Mouse (Mus musculus): ENCODE results near the gene Arl3. TPM values are rescaled to one million over a fixed set of nuclear protein-coding genes. Genes with fewer than 3 reads are reported as not detected.

Gene Arl3
- polyA plus RNA-seq, 1 experiment: 81.4 TPM

- Histone ChIP-seq H3K79me3 (ENCODE audit: low read depth) (no peaks in the 10 kb centered on the region), H3K36me3 (ENCODE audit: control insufficient read depth, insufficient read depth) (no peaks in the 10 kb centered on the region), H3K27me3 (ENCODE audit: control insufficient read depth, insufficient read depth, insufficient read length) (no peaks in the 10 kb centered on the region), H3ac (ENCODE audit: control insufficient read depth, insufficient read length, low read depth) (no peak overlapping the region), H3K79me2 (ENCODE audit: control insufficient read depth, insufficient read depth) (no peaks in the 10 kb centered on the region), H3K4me3 (ENCODE audit: insufficient read depth, poor library complexity, severe bottlenecking) (no peak overlapping the region)
- TF ChIP-seq USF1 (IDR thresholded peaks at IDR 0.05; ENCODE audit: low read depth): no peak
- TF ChIP-seq MYOD1 (IDR thresholded peaks at IDR 0.05; ENCODE audit: control insufficient read depth, insufficient read length, low read depth): no peak
- no peak for TF ChIP-seq FOSL1 (IDR thresholded peaks at IDR 0.05; ENCODE audit: insufficient read depth, low read length, poor library complexity, severe bottlenecking)
- TF ChIP-seq MAX (IDR thresholded peaks at IDR 0.05): no peak
- TF ChIP-seq CTCF (IDR thresholded peaks at IDR 0.05; ENCODE audit: control insufficient read depth, insufficient read depth, insufficient read length): no peak
- no peak for TF ChIP-seq CEBPB (IDR thresholded peaks at IDR 0.05; ENCODE audit: low read depth)
- no peak for TF ChIP-seq MYOG (IDR thresholded peaks at IDR 0.05; ENCODE audit: control insufficient read depth, extremely low read depth, insufficient read length)
These were observed 42.5 kb downstream of the Arl3 start for GRCm38 (mm10) chr19:46530449-46530990.

- no peaks in the 10 kb centered on the region for H3K79me2 ChIP-seq (ENCODE audit: control insufficient read depth, insufficient read depth)
- no peaks in the 10 kb centered on the region for H3K27me3 ChIP-seq (ENCODE audit: control insufficient read depth, insufficient read depth, insufficient read length)
- H3K36me3 ChIP-seq (ENCODE audit: control insufficient read depth, insufficient read depth): no peaks in the 10 kb centered on the region
- TF ChIP-seq FOSL1 (IDR thresholded peaks at IDR 0.05; ENCODE audit: insufficient read depth, low read length, poor library complexity, severe bottlenecking) (no peak), MAX (IDR thresholded peaks at IDR 0.05) (no peak), MYOG (IDR thresholded peaks at IDR 0.05; ENCODE audit: control insufficient read depth, extremely low read depth, insufficient read length) (no peak), CEBPB (IDR thresholded peaks at IDR 0.05; ENCODE audit: low read depth) (no peak), CTCF (IDR thresholded peaks at IDR 0.05; ENCODE audit: control insufficient read depth, insufficient read depth, insufficient read length) (no peak), MYOD1 (IDR thresholded peaks at IDR 0.05; ENCODE audit: control insufficient read depth, insufficient read length, low read depth) (no peak), USF1 (IDR thresholded peaks at IDR 0.05; ENCODE audit: low read depth) (no peak)
- H3K4me3 ChIP-seq (ENCODE audit: insufficient read depth, poor library complexity, severe bottlenecking): no peak overlapping the region
- H3K79me3 ChIP-seq (ENCODE audit: low read depth): no peaks in the 10 kb centered on the region
- peak overlapping the region; percentile 18 for H3ac ChIP-seq (ENCODE audit: control insufficient read depth, insufficient read length, low read depth)
These were observed 43.2 kb downstream of the Arl3 start for GRCm38 (mm10) chr19:46529601-46530448.

- Histone ChIP-seq H3K79me2 (ENCODE audit: control insufficient read depth, insufficient read depth) (no peaks in the 10 kb centered on the region), H3ac (ENCODE audit: control insufficient read depth, insufficient read length, low read depth) (peak overlapping the region; percentile 51), H3K4me3 (ENCODE audit: insufficient read depth, poor library complexity, severe bottlenecking) (no peak overlapping the region), H3K36me3 (ENCODE audit: control insufficient read depth, insufficient read depth) (no peaks in the 10 kb centered on the region), H3K79me3 (ENCODE audit: low read depth) (no peaks in the 10 kb centered on the region), H3K27me3 (ENCODE audit: control insufficient read depth, insufficient read depth, insufficient read length) (no peaks in the 10 kb centered on the region)
- TF ChIP-seq USF1 (IDR thresholded peaks at IDR 0.05; ENCODE audit: low read depth): no peak
- no peak for TF ChIP-seq MYOD1 (IDR thresholded peaks at IDR 0.05; ENCODE audit: control insufficient read depth, insufficient read length, low read depth)
- no peak for TF ChIP-seq FOSL1 (IDR thresholded peaks at IDR 0.05; ENCODE audit: insufficient read depth, low read length, poor library complexity, severe bottlenecking)
- no peak for TF ChIP-seq MYOG (IDR thresholded peaks at IDR 0.05; ENCODE audit: control insufficient read depth, extremely low read depth, insufficient read length)
- TF ChIP-seq CEBPB (IDR thresholded peaks at IDR 0.05; ENCODE audit: low read depth): no peak
- TF ChIP-seq CTCF (IDR thresholded peaks at IDR 0.05; ENCODE audit: control insufficient read depth, insufficient read depth, insufficient read length): no peak
- TF ChIP-seq MAX (IDR thresholded peaks at IDR 0.05): no peak
These were observed 44.3 kb downstream of the Arl3 start for GRCm38 (mm10) chr19:46528529-46529213.

GRCm38 (mm10) chr19:46527632-46528528, 45.1 kb downstream of the Arl3 start:
- H3K4me3 ChIP-seq (ENCODE audit: insufficient read depth, poor library complexity, severe bottlenecking): no peak overlapping the region

More at GRCm38 (mm10) chr19:46527632-46528528, 45.1 kb downstream of the Arl3 start:
- TF ChIP-seq USF1 (IDR thresholded peaks at IDR 0.05; ENCODE audit: low read depth): no peak
- TF ChIP-seq CEBPB (IDR thresholded peaks at IDR 0.05; ENCODE audit: low read depth): no peak
- no peak for TF ChIP-seq MAX (IDR thresholded peaks at IDR 0.05)
- no peak for TF ChIP-seq MYOG (IDR thresholded peaks at IDR 0.05; ENCODE audit: control insufficient read depth, extremely low read depth, insufficient read length)
- TF ChIP-seq CTCF (IDR thresholded peaks at IDR 0.05; ENCODE audit: control insufficient read depth, insufficient read depth, insufficient read length): no peak
- no peak for TF ChIP-seq MYOD1 (IDR thresholded peaks at IDR 0.05; ENCODE audit: control insufficient read depth, insufficient read length, low read depth)
- TF ChIP-seq FOSL1 (IDR thresholded peaks at IDR 0.05; ENCODE audit: insufficient read depth, low read length, poor library complexity, severe bottlenecking): no peak
- Histone ChIP-seq H3K79me3 (ENCODE audit: low read depth) (no peaks in the 10 kb centered on the region), H3K79me2 (ENCODE audit: control insufficient read depth, insufficient read depth) (no peaks in the 10 kb centered on the region), H3ac (ENCODE audit: control insufficient read depth, insufficient read length, low read depth) (peak overlapping the region; percentile 27), H3K27me3 (ENCODE audit: control insufficient read depth, insufficient read depth, insufficient read length) (no peaks in the 10 kb centered on the region), H3K36me3 (ENCODE audit: control insufficient read depth, insufficient read depth) (no peaks in the 10 kb centered on the region)

Data from C2C12 (cell line).